Mouse (Mus musculus) left cerebral cortex, adult 9 months (tissue): ENCODE results near the gene Lipt1.

ENCODE experiments used
- DNase-seq, 2 experiments: peaks; one replicate each; pipeline ENCODE4 v3.0.0; 2022; ENCODE audit warnings: low spot score in 2 of 2

Gene Lipt1

GRCm38 (mm10) chr1:37899816-37900215, 28.3 kb downstream of the Lipt1 start:
- DNase-seq = no peak

- no peak for DNase-seq
Observed at GRCm38 (mm10) chr1:37900288-37900687, 28.8 kb downstream of the Lipt1 start.

- DNase-seq = peak in 1 of 2 experiments; percentile 19
Observed at GRCm38 (mm10) chr1:37903178-37903577, 31.6 kb downstream of the Lipt1 start.

GRCm38 (mm10) chr1:37912751-37913150, 41.2 kb downstream of the Lipt1 start:
- DNase-seq = no peak

- no peak for DNase-seq
Observed at GRCm38 (mm10) chr1:37916393-37916792, 44.9 kb downstream of the Lipt1 start, which contains the start of gene Lyg2. TSS of gene Lyg2 (minus strand) at chr1:37916493.

- DNase-seq = no peak
Observed at GRCm38 (mm10) chr1:37917666-37918065, 46.1 kb downstream of the Lipt1 start.

- no peak for DNase-seq
Observed at GRCm38 (mm10) chr1:37918096-37918495, 46.6 kb downstream of the Lipt1 start.

GRCm38 (mm10) chr1:37922536-37922935, 51.0 kb downstream of the Lipt1 start:
- DNase-seq = no peak
